Mouse (Mus musculus) left cerebral cortex, adult 9 months (tissue): ENCODE data around the gene Phlpp1.

Experiments used
- DNase-seq, 2 experiments: peaks; one replicate each; pipeline ENCODE4 v3.0.0; 2022; ENCODE audit warnings: low spot score in 2 of 2

The Phlpp1 gene

DNA sequence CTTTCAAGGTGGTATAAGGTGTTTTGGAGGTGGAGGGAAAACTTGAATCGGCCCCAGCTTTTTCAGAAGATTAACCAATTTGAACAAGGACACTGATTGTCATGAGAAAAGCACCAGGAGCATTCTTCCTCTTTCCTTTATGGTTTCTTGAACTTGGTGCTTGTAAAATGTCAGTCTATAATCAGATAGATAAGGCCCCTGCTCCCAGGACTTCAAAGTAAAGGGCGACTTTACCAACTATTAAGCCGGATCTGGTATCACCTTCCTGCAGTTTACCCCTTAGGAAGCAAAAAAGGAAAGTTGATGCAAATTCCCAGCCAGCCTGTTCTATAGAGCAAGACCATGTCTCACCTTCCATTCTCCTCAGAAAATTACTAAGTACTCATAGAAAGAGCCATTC lies 21.9 kb downstream of the Phlpp1 start:
- DNase-seq, result no peak

DNA sequence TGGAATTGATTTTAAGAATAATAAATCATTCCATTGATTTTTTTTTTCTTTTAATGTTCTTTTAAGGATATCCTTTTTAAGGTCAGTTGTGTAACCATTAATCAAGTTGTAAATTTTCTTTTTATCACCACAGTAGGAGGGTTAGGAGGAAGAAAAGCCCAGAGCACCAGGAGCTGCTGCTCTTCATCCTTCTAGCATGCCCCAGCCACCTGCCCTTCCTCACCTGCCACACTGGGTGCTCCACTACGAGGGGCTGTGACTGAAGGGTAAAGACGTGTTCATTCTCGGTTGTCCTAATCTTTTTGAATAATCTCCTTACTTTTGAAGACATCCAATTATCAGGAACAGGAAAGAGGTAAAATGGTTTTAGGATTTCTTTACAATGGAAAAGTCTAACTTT lies 22.7 kb downstream of the Phlpp1 start:
- no peak for DNase-seq

DNA sequence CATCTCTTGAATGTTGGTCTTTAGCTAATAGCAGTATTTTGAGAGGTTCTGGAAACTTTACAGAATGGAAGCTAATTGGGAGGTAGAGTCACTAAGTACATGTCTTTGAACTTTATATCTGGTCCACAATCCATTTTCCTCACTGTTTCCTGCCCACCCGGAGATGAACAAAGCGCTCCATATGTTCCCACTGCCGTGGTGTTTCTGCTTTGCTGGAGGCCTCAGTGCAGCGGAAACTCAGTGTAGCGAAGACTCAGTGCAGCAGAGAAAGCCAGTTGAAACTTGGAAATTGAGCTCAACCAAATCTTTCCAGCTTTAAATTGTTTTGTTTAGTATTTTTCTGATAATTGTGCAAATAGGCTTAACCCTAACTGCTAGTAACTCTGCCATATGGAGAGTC lies 26.4 kb downstream of the Phlpp1 start:
- DNase-seq, result no peak

DNA sequence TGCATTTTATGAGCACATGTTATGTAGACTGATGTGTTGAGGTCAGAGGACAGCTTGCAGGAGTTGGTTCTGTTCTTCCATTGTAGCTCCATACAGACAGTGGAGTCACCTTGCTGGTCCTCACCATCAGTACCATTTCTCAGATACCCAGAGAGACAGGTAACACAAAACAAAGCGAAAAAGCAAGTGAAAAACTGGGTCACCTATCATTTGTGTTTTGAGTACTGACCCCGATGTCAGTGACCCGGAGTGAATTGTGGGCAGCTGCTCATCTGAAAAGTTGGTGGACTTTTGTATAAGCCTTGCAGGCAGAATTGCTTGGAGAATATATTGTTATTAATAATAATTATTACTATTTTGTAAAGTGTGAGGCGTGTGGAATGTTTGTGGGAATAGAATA lies 27.6 kb downstream of the Phlpp1 start:
- DNase-seq, result no peak

- DNase-seq, result peak; percentile 65 to 80
Observed at GRCm38 (mm10) chr1:106199686-106200085, 28.1 kb downstream of the Phlpp1 start.

DNA sequence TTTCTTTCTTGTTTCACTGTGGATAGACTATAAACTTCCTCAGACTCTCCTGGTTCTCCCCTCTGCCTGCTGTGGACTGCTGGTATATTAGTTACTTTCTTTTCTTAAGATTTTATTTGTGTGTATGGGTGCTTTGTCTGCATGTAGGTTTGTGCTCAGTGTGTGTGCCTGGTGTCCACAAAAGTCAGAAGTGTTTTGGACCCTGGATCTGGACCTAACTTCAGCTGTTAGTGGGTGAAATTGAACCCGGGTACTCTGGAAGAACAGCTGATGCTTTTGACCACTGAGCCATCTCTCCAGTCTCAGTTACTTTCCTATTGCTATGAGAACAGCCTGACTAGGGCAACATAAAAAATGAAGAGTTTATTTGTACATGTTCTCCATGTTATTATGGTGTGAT lies 29.5 kb downstream of the Phlpp1 start:
- no peak for DNase-seq

DNA sequence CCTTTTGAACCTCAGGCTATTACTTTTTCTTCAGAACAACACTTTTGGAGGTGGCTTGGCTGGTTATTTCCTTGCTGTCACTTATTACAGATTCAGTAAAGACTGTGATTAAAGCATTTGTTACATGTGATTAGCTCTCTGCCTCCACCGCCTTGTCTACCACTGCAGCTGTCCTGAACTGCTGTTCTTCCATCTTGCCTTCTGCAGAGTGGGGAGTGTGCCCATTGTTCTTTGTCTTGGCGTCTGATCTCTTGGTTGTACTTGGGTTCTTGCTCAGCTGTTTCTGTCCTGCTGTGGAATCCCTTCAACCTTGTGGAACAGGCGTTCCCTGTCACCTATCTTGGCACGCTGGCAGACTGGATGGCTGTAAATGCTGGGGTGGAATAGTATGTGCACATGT lies 30.4 kb downstream of the Phlpp1 start:
- DNase-seq, result no peak

- no peak for DNase-seq
Observed at GRCm38 (mm10) chr1:106203942-106204341, 32.4 kb downstream of the Phlpp1 start.

DNA sequence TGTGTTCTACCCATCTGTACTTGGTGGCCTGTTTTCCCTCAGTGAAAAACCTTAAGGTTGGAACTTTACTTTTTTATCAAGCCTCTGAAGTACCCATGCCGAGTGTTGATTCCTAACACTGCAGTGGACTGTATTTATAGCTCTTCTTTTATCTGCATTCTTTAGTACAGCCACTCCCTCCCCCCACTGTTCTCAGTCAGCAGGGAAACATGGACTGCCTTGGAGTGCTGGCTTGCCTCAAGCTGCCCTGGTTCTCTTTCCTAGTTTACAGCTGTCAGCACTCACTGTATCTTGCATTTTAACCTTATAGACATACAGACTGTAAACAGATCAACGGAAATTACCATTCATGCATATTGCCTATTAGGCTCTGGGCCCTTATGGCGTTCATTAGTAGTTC lies 32.8 kb downstream of the Phlpp1 start:
- no peak for DNase-seq

GRCm38 (mm10) chr1:106208581-106208980 lies 37.0 kb downstream of the Phlpp1 start:
- no peak for DNase-seq

DNA sequence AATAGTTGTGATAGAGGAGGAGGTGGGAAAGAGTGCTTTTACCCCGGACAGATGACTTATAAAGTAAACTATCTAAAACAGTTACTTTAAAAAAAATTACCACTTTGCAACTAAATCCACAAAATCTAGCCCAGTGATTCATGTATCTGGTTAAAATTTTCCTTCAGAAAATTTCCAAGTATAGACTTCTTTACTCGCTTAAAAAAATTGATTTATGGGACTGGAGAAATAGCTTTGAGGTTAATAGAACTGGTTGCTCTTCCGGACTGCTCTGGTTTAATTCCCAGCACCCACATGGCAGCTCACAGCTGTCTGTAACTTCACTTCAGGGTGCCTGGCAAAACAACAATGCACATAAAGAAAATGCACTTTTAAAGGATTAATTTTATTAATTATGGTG lies 38.9 kb downstream of the Phlpp1 start:
- no peak for DNase-seq

- no peak for DNase-seq
Observed at GRCm38 (mm10) chr1:106211146-106211545, 39.6 kb downstream of the Phlpp1 start.

DNA sequence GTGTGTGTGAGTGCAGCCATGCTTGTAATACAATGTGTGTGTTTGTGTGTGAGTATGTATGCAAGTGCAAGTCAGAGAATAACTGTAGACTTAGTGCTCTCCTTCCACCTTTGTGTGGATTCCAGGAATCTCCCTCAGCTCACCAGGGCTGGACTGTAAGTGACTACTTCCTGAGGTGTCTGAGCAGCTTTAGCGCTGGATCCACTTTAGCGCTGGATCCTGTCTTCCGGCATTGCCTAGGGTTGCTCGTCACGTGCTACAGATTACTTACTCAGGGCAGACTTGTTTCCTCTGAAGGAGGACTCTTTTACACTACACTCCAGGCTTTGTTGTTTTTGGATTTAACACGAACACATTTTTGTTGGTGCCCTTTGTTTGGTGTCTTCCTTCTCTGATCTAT lies 48.9 kb downstream of the Phlpp1 start:
- no peak for DNase-seq

DNA sequence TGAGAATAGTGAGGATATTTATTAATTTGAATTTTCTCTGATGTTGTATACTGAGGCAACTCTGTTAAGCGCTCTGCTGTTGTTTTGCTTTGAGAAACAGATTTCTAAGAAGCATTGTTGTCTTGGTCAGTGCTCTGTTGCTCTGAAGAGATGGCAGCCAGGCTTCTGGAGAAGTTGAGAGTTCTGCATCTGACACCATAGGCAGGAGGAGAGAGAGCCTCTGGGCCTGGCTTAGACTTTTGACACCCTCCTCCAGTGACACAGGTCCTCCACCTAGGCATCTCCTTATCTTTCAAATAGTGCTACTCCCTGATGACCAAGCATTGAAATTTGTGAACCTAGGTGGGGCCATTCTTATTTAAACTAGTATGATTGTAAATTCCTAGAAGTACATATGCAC lies 49.8 kb downstream of the Phlpp1 start:
- no peak for DNase-seq

DNA sequence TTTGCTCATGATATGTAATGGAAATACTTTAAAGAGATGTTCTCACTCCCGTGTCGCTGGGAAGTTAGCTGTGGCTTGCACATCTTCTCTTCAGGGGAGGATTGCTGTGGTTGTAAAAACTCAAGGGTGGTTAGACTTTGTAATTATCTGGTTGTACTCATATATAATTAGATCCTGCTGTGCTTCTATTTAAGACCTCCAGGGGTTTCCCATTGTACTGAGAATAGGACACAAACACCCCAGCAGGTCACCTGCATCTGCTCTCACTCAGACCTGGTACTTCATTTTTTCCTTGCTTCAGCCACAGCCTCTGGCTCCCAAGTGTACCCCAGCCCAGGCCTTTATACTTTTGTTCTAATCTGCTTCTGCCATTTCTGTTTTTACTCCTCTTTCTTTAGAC lies 50.4 kb downstream of the Phlpp1 start:
- no peak for DNase-seq

- no peak for DNase-seq
Observed at GRCm38 (mm10) chr1:106226613-106227012, 55.1 kb downstream of the Phlpp1 start.

- DNase-seq, result no peak
Observed at GRCm38 (mm10) chr1:106230313-106230712, 58.8 kb downstream of the Phlpp1 start.

DNA sequence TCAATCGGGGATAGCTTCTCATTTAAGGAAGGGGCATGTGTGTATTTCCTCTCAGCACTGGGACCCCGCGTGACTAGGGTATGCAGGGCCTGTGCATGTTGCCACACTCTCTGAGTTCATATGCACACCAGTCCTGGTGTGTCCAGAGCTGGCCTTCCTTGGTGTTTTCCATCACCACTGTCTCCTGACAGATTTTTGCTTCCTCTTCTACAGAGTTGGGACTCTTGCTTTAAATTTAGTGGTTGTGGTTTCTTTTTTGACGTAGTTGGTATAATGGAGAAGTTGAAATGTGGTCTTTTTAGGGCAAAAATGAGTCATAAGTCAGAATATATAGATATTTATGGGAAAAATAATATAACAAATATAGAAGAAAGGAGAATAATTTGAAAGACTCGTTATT lies 59.8 kb downstream of the Phlpp1 start:
- DNase-seq, result no peak

GRCm38 (mm10) chr1:106231805-106232459 lies 60.4 kb downstream of the Phlpp1 start:
- peak; percentile 56 to 61 for DNase-seq

- DNase-seq, result no peak
Observed at GRCm38 (mm10) chr1:106232460-106232850, 60.9 kb downstream of the Phlpp1 start.

DNA sequence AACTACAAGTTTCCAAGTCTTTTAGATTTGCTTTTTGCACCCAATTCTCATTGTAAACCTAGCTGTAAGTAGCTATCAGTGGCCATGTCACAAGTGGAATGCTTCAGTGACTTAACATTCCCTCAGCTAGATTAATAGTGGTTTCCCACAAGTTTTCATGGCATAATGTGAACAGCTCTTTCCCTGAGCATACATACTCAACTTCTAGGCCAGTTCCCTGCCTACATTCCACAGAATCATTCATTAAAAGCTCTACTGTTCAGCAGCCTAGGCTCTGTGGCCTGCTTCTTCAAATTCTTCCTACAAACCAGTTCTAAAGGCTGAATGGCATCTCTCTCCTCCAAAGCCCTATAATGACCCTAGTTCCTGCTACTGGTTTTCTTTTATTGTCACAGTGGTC lies 65.4 kb downstream of the Phlpp1 start:
- DNase-seq, result no peak

- no peak for DNase-seq
Observed at GRCm38 (mm10) chr1:106240116-106240685, 68.6 kb downstream of the Phlpp1 start.

- peak; percentile 51 to 60 for DNase-seq
Observed at GRCm38 (mm10) chr1:106241059-106241458, 69.5 kb downstream of the Phlpp1 start.

GRCm38 (mm10) chr1:106242129-106242528 lies 70.6 kb downstream of the Phlpp1 start:
- peak in 1 of 2 experiments; percentile 39 for DNase-seq
